Mouse (Mus musculus) forebrain, embryonic 15.5 days (tissue): ENCODE results near the gene Ccpg1. TPM values are rescaled to one million over a fixed set of nuclear protein-coding genes. Genes with fewer than 3 reads are reported as not detected.

ENCODE experiments used
- ATAC-seq: fragments of 200-750 bp; cut with Nextera tagmentation; replicated peaks from 2 replicates; pipeline ENCODE4 v1.8.0; 2017; ENCODE audit warnings: mild to moderate bottlenecking, moderate TSS enrichment, moderate library complexity
- H3K27ac ChIP-seq: fragments of 300-500 bp; sonication (generic); replicated peaks from 2 replicates; pipeline ENCODE4 v1.5.1; 2015; ENCODE audit warnings: mild to moderate bottlenecking, inconsistent platforms
- H3K27me3 ChIP-seq: fragments of 300-500 bp; sonication (generic); 2 replicates; pipeline ENCODE4 v1.6.1; 2015; ENCODE audit warnings: inconsistent platforms
- H3K36me3 ChIP-seq: fragments of 300-500 bp; sonication (generic); 2 replicates; pipeline ENCODE4 v1.6.1; 2015; ENCODE audit warnings: mild to moderate bottlenecking, inconsistent platforms
- H3K4me1 ChIP-seq: fragments of 300-500 bp; sonication (generic); 2 replicates; pipeline ENCODE4 v1.6.1; 2015; ENCODE audit warnings: inconsistent platforms
- H3K4me2 ChIP-seq: fragments of 300-500 bp; sonication (generic); replicated peaks from 2 replicates; pipeline ENCODE4 v1.6.1; 2015; ENCODE audit warnings: mild to moderate bottlenecking, inconsistent platforms
- H3K4me3 ChIP-seq: fragments of 300-500 bp; sonication (generic); 2 replicates; pipeline ENCODE4 v1.5.1; 2015; ENCODE audit warnings: mild to moderate bottlenecking, inconsistent platforms
- H3K9ac ChIP-seq: fragments of 300-500 bp; sonication (generic); replicated peaks from 2 replicates; pipeline ENCODE4 v1.6.1; 2015; ENCODE audit warnings: mild to moderate bottlenecking, inconsistent platforms
- H3K9me3 ChIP-seq: fragments of 300-500 bp; sonication (generic); 2 replicates; pipeline ENCODE4 v1.6.1; 2016; ENCODE audit warnings: inconsistent platforms
- WGBS: fragments of 180-500 bp; shearing (Covaris S2); methylation state at CpG from one replicate; pipeline ENCODE4 v1.1.7; 2015; ENCODE audit warnings: mixed read lengths; 5-methylcytosine and 5-hydroxymethylcytosine counted together
- polyA plus RNA-seq: library from polyadenylated mRNA; unstranded; fragments of >200 nt; fragmentation: Nextera tagmentation; extraction: Ambion mirVana; gene quantifications from 2 replicates; pipeline ENCODE4 v1.2.1, GENCODE M21; 2015

Ccpg1 gene
- 46.5 and 47.5 TPM in 2 replicates for polyA plus RNA-seq

GRCm38 (mm10) chr9:72985250-72986220 lies at the start of gene Ccpg1, which contains the start of gene Ccpg1os:
TSS of gene Ccpg1 (plus strand) at chr9:72985429.
TSS of gene Ccpg1os (minus strand) at chr9:72985382.
- Histone ChIP-seq H3K4me1 (peaks cover 18% of the 10 kb centered on the region), H3K4me3 (peak within 1 kb of the TSS; percentile 86), H3K36me3 (no peaks in the 10 kb centered on the region), H3K9ac (peak within 1 kb of the TSS; percentile 83), H3K27ac (peak within 1 kb of the TSS; percentile 94), H3K27me3 (no peaks in the 10 kb centered on the region), H3K4me2 (peak within 1 kb of the TSS; percentile 57), H3K9me3 (no peaks in the 10 kb centered on the region)
- under 1% methylated on average over 88 of the region's 88 CpGs for WGBS
- peak; percentile 100 for ATAC-seq

- Histone ChIP-seq H3K4me1 (no peaks in the 10 kb centered on the region), H3K27me3 (no peaks in the 10 kb centered on the region), H3K4me3 (no peak overlapping the region), H3K36me3 (0 out of 2 replicates have a peak, but pooled peaks cover 3% of the 10 kb centered on the region), H3K9ac (no peak overlapping the region), H3K27ac (no peak overlapping the region), H3K9me3 (no peaks in the 10 kb centered on the region), H3K4me2 (no peak overlapping the region)
- WGBS: 74% methylated on average over 2 of the region's 2 CpGs
- no peak for ATAC-seq
These were observed 48.9 kb upstream of the Ccpg1 start for GRCm38 (mm10) chr9:72936301-72936700.

- Histone ChIP-seq H3K4me1 (no peaks in the 10 kb centered on the region), H3K27me3 (no peaks in the 10 kb centered on the region), H3K9ac (no peak overlapping the region), H3K27ac (no peak overlapping the region), H3K9me3 (no peaks in the 10 kb centered on the region), H3K4me3 (no peak overlapping the region), H3K4me2 (no peak overlapping the region), H3K36me3 (peaks cover 26% of the 10 kb centered on the region)
- ATAC-seq: no peak
- 63% methylated on average over 3 of the region's 3 CpGs for WGBS
These were observed 41.8 kb upstream of the Ccpg1 start for GRCm38 (mm10) chr9:72943424-72943823.

- Histone ChIP-seq H3K9ac (no peak overlapping the region), H3K36me3 (peaks cover 26% of the 10 kb centered on the region), H3K9me3 (no peaks in the 10 kb centered on the region), H3K4me3 (no peak overlapping the region), H3K27me3 (no peaks in the 10 kb centered on the region), H3K4me1 (no peaks in the 10 kb centered on the region), H3K4me2 (no peak overlapping the region), H3K27ac (no peak overlapping the region)
- no peak for ATAC-seq
- 93% methylated on average over 13 of the region's 13 CpGs for WGBS
These were observed 40.9 kb upstream of the Ccpg1 start for GRCm38 (mm10) chr9:72944286-72944685.

- peaks cover 26% of the 10 kb centered on the region for H3K36me3 ChIP-seq
- H3K4me3 ChIP-seq: no peak overlapping the region
- H3K27me3 ChIP-seq: no peaks in the 10 kb centered on the region
- no peak overlapping the region for H3K9ac ChIP-seq
- no peak overlapping the region for H3K4me2 ChIP-seq
- WGBS: 100% methylated on average over 1 of the region's 1 CpGs
- ATAC-seq: no peak
- no peaks in the 10 kb centered on the region for H3K9me3 ChIP-seq
- no peak overlapping the region for H3K27ac ChIP-seq
- no peaks in the 10 kb centered on the region for H3K4me1 ChIP-seq
These were observed 38.2 kb upstream of the Ccpg1 start for GRCm38 (mm10) chr9:72947010-72947409.

GRCm38 (mm10) chr9:72949572-72949971 lies 35.7 kb upstream of the Ccpg1 start:
- no peak for ATAC-seq

GRCm38 (mm10) chr9:72954746-72955145 lies 30.5 kb upstream of the Ccpg1 start:
- Histone ChIP-seq H3K4me1 (peaks cover 12% of the 10 kb centered on the region), H3K4me2 (no peak overlapping the region), H3K4me3 (no peak overlapping the region), H3K27me3 (no peaks in the 10 kb centered on the region), H3K9me3 (no peaks in the 10 kb centered on the region), H3K9ac (no peak overlapping the region), H3K27ac (no peak overlapping the region), H3K36me3 (no peaks in the 10 kb centered on the region)
- WGBS: 57% methylated on average over 2 of the region's 2 CpGs
- no peak for ATAC-seq

More at GRCm38 (mm10) chr9:72949572-72949971, 35.7 kb upstream of the Ccpg1 start:
- H3K4me1 ChIP-seq: no peaks in the 10 kb centered on the region
- H3K27me3 ChIP-seq: no peaks in the 10 kb centered on the region
- no peaks in the 10 kb centered on the region for H3K9me3 ChIP-seq
- WGBS: 78% methylated on average over 7 of the region's 7 CpGs
- no peak overlapping the region for H3K9ac ChIP-seq
- peaks cover 25% of the 10 kb centered on the region for H3K36me3 ChIP-seq
- 0 out of 2 replicates have a peak overlapping the region, but pooled peaks have one; percentile 14 for H3K27ac ChIP-seq
- H3K4me2 ChIP-seq: no peak overlapping the region
- H3K4me3 ChIP-seq: no peak overlapping the region

- ATAC-seq: no peak
- WGBS: 21% methylated on average over 1 of the region's 1 CpGs
These were observed 29.7 kb upstream of the Ccpg1 start for GRCm38 (mm10) chr9:72955546-72955945.

GRCm38 (mm10) chr9:72958521-72959450 lies 26.4 kb upstream of the Ccpg1 start, which contains the start of the genes Dyx1c1 and Gm44503:
TSS of gene Dyx1c1 (plus strand) at chr9:72958785.
TSS of gene Gm44503 (plus strand) at chr9:72958852.
- Histone ChIP-seq H3K9ac (peak within 1 kb of the TSS; percentile 49), H3K36me3 (no peaks in the 10 kb centered on the region), H3K4me1 (peaks cover 12% of the 10 kb centered on the region), H3K9me3 (no peaks in the 10 kb centered on the region), H3K4me2 (peak within 1 kb of the TSS; percentile 56), H3K4me3 (peak within 1 kb of the TSS; percentile 61), H3K27ac (peak within 1 kb of the TSS; percentile 63), H3K27me3 (no peaks in the 10 kb centered on the region)
- 1% methylated on average over 43 of the region's 43 CpGs for WGBS
- peak; percentile 95 for ATAC-seq

More at GRCm38 (mm10) chr9:72955546-72955945, 29.7 kb upstream of the Ccpg1 start:
- H3K9me3 ChIP-seq: no peaks in the 10 kb centered on the region
- H3K4me1 ChIP-seq: peaks cover 12% of the 10 kb centered on the region
- no peaks in the 10 kb centered on the region for H3K36me3 ChIP-seq
- H3K27me3 ChIP-seq: no peaks in the 10 kb centered on the region
- H3K27ac ChIP-seq: no peak overlapping the region
- no peak overlapping the region for H3K4me2 ChIP-seq
- H3K4me3 ChIP-seq: no peak overlapping the region
- H3K9ac ChIP-seq: no peak overlapping the region

- no peak overlapping the region for H3K4me2 ChIP-seq
- H3K36me3 ChIP-seq: no peaks in the 10 kb centered on the region
- H3K4me1 ChIP-seq: peaks cover 12% of the 10 kb centered on the region
- no peak overlapping the region for H3K27ac ChIP-seq
- H3K9ac ChIP-seq: no peak overlapping the region
- ATAC-seq: no peak
- H3K9me3 ChIP-seq: no peaks in the 10 kb centered on the region
- WGBS: 70% methylated on average over 8 of the region's 8 CpGs
- H3K27me3 ChIP-seq: no peaks in the 10 kb centered on the region
- no peak overlapping the region for H3K4me3 ChIP-seq
These were observed 23.9 kb upstream of the Ccpg1 start for GRCm38 (mm10) chr9:72961346-72961745.

- no peak for ATAC-seq
- no peak overlapping the region for H3K9ac ChIP-seq
- no peak overlapping the region for H3K4me3 ChIP-seq
- H3K27ac ChIP-seq: no peak overlapping the region
- no peaks in the 10 kb centered on the region for H3K9me3 ChIP-seq
- H3K27me3 ChIP-seq: no peaks in the 10 kb centered on the region
- H3K4me1 ChIP-seq: peaks cover 12% of the 10 kb centered on the region
- H3K36me3 ChIP-seq: no peaks in the 10 kb centered on the region
- WGBS: 80% methylated on average over 15 of the region's 15 CpGs
- H3K4me2 ChIP-seq: no peak overlapping the region
These were observed 23.3 kb upstream of the Ccpg1 start for GRCm38 (mm10) chr9:72961959-72962358.
